Mouse (Mus musculus): Measurements from ENCODE around the gene Gm14406. TPM values are rescaled to one million over a fixed set of nuclear protein-coding genes. Genes with fewer than 3 reads are reported as not detected.
"Not testable (repeated sequence)": the region's sequence is repeated elsewhere in the genome, so short reads cannot be mapped to it uniquely, and the experiment has no call there.

Gene Gm14406
- total and polyA plus RNA-seq, 3 experiments: 4.8 to 11.2 (median 6.2) TPM

DNA sequence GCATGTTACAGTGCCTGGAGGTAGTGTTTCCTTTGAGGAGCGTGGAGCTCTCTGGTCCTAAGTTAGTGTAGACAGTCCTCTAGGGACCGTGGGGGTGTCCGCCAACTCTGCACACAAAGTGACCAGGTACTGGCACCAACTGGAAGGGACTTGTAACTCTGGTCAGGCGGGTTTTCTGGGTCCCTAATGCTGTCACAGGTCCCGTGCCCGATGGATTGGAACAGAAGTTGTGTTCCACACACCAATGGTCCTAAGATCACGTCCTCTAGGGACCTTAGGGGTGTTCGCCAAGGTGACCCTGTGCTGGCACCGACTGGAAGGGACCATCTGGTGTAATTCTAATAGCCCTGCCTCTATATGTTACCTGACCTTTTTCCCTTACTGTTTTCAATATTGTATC is 42.1 kb downstream of the Gm14406 start:
- DNase-seq (ENCODE audit: extremely low read depth): no peak
- Histone ChIP-seq H3K4me3 (replicated peaks in 1 of 3; ENCODE audit: low read depth in 2 of 3, low read length in 2 of 3, poor library complexity in 1 of 3) (no peak overlapping the region), H3K9me3 (replicated peaks; ENCODE audit: low read length) (peaks cover 2% of the 10 kb centered on the region), H3K27ac (ENCODE audit: insufficient read depth, low read depth) (no peak overlapping the region), H3K4me1 (ENCODE audit: control insufficient read depth in 1 of 2, insufficient read depth in 2 of 2) (no peaks in the 10 kb centered on the region), H3K27me3 (replicated peaks) (no peaks in the 10 kb centered on the region), H3K79me2 (replicated peaks; ENCODE audit: control insufficient read depth, extremely low read depth, insufficient read depth, poor library complexity, severe bottlenecking) (no peaks in the 10 kb centered on the region), H3K36me3 (replicated peaks in 1 of 2; ENCODE audit: control insufficient read depth in 1 of 2, insufficient read depth in 1 of 2, low read length in 1 of 2) (no peaks in the 10 kb centered on the region), H3K9ac (ENCODE audit: insufficient read depth, low read depth) (no peak overlapping the region), H3K4me2 (ENCODE audit: insufficient read depth, low read depth, poor library complexity, severe bottlenecking) (no peak overlapping the region)
- in situ Hi-C loops (cut with MboI; ENCODE audit: low pct_ligation_motif_present, low pct_unique_long_range_greater_than_20kb, low sequenced_read_pairs) (no loop called here), dilution Hi-C loops (cut with MboI; ENCODE audit: extremely low pct_ligation_motif_present, extremely low pct_unique_long_range_greater_than_20kb, low sequenced_read_pairs) (no loop called here)
- TF ChIP-seq MXI1 (IDR thresholded peaks at IDR 0.05; ENCODE audit: low read depth, low read length) (no peak), ZMIZ1 (IDR thresholded peaks at IDR 0.05; ENCODE audit: low read depth, low read length) (no peak), USF2 (conservative IDR thresholded peaks at IDR 0.05; ENCODE audit: low read depth, low read length) (no peak), MYC (IDR thresholded peaks at IDR 0.05; ENCODE audit: low read depth, low read length) (no peak), JUN (IDR thresholded peaks at IDR 0.05; ENCODE audit: insufficient read depth, low read depth, low read length) (no peak), EP300 (IDR thresholded peaks at IDR 0.05; ENCODE audit: low read length) (no peak), ETS1 (conservative IDR thresholded peaks at IDR 0.05; ENCODE audit: low read depth, low read length) (no peak), IRF4 (IDR thresholded peaks at IDR 0.05; ENCODE audit: low read depth, low read length) (no peak), RAD21 (IDR thresholded peaks at IDR 0.05; ENCODE audit: low read depth, low read length) (no peak), NELFE (IDR thresholded peaks at IDR 0.05; ENCODE audit: low read depth, low read length) (no peak), TCF12 (IDR thresholded peaks at IDR 0.05; ENCODE audit: low read depth, low read length) (no peak), MEF2A (IDR thresholded peaks at IDR 0.05; ENCODE audit: borderline replicate concordance, low read depth, low read length) (no peak), PAX5 (IDR thresholded peaks at IDR 0.05; ENCODE audit: low read length) (no peak), ELF1 (IDR thresholded peaks at IDR 0.05; ENCODE audit: low read depth, low read length) (no peak), NRF1 (IDR thresholded peaks at IDR 0.05; ENCODE audit: low read depth, low read length) (no peak), JUND (conservative IDR thresholded peaks at IDR 0.05; ENCODE audit: low read depth, low read length) (no peak), RCOR1 (conservative IDR thresholded peaks at IDR 0.05; ENCODE audit: low read depth, low read length) (no peak), TBP (conservative IDR thresholded peaks at IDR 0.05; ENCODE audit: low read depth, low read length) (no peak), E2F4 (IDR thresholded peaks at IDR 0.05; ENCODE audit: insufficient replicate concordance, low read depth, low read length) (no peak)

DNA sequence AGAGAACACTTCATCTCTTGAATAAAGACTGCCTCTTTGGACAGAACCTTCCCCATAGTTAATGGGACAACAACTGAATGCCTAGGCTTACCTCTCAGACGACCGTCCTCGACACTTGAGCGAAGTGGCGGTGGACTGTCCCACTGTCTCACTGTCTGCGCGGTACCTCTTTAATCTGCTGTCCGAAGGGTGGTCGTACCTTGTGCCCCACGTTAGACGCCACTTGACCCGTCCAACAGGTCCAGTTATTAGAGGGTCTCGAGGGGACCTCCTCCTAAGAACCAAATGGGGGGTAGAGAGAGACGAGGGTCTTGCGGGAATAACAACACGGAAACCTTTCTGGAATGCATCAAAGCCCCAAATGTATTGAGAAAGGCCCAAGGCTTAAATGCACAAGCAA is 53.8 kb downstream of the Gm14406 start:
- H3K4me1 ChIP-seq (ENCODE audit: control insufficient read depth in 1 of 2, insufficient read depth in 2 of 2); H3K9ac ChIP-seq (ENCODE audit: insufficient read depth, low read depth); DNase-seq (ENCODE audit: extremely low read depth); H3K27ac ChIP-seq (ENCODE audit: insufficient read depth, low read depth); H3K4me3 ChIP-seq (replicated peaks in 1 of 3; ENCODE audit: low read depth in 2 of 3, low read length in 2 of 3, poor library complexity in 1 of 3); H3K36me3 ChIP-seq (replicated peaks in 1 of 2; ENCODE audit: control insufficient read depth in 1 of 2, insufficient read depth in 1 of 2, low read length in 1 of 2); dilution Hi-C loops (cut with MboI; ENCODE audit: extremely low pct_ligation_motif_present, extremely low pct_unique_long_range_greater_than_20kb, low sequenced_read_pairs); in situ Hi-C loops (cut with MboI; ENCODE audit: low pct_ligation_motif_present, low pct_unique_long_range_greater_than_20kb, low sequenced_read_pairs); H3K79me2 ChIP-seq (replicated peaks; ENCODE audit: control insufficient read depth, extremely low read depth, insufficient read depth, poor library complexity, severe bottlenecking); H3K9me3 ChIP-seq (replicated peaks; ENCODE audit: low read length); H3K4me2 ChIP-seq (ENCODE audit: insufficient read depth, low read depth, poor library complexity, severe bottlenecking); H3K27me3 ChIP-seq (replicated peaks): not testable (repeated sequence)

DNA sequence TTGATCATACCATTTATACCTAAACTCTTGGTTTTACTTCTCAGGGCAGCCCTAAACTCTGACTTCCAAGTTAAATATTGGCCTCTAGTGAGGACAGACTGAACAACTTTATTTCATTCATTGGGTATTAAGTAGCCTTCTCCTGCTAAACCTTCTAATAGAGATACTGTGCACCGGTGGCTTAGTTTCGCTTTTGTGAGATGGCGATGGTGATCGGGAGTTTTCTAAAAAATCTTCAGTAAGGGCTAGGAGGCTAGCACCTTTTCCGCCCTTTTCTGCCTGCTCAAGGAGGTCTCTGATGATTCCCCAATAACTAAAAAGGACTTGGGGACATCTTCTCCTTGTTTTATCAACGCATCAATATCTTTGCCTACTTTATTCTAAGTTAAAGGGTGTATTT is 54.3 kb downstream of the Gm14406 start:
- in situ Hi-C loops (cut with MboI; ENCODE audit: low pct_ligation_motif_present, low pct_unique_long_range_greater_than_20kb, low sequenced_read_pairs); dilution Hi-C loops (cut with MboI; ENCODE audit: extremely low pct_ligation_motif_present, extremely low pct_unique_long_range_greater_than_20kb, low sequenced_read_pairs); H3K79me2 ChIP-seq (replicated peaks; ENCODE audit: control insufficient read depth, extremely low read depth, insufficient read depth, poor library complexity, severe bottlenecking): not testable (repeated sequence)

More for the DNA sequence above, 54.3 kb downstream of the Gm14406 start:
- DNase-seq (ENCODE audit: extremely low read depth); H3K9me3 ChIP-seq (replicated peaks; ENCODE audit: low read length); H3K4me2 ChIP-seq (ENCODE audit: insufficient read depth, low read depth, poor library complexity, severe bottlenecking); H3K27me3 ChIP-seq (replicated peaks); H3K4me1 ChIP-seq (ENCODE audit: control insufficient read depth in 1 of 2, insufficient read depth in 2 of 2); H3K27ac ChIP-seq (ENCODE audit: insufficient read depth, low read depth); H3K9ac ChIP-seq (ENCODE audit: insufficient read depth, low read depth); H3K4me3 ChIP-seq (replicated peaks in 1 of 3; ENCODE audit: low read depth in 2 of 3, low read length in 2 of 3, poor library complexity in 1 of 3); H3K36me3 ChIP-seq (replicated peaks in 1 of 2; ENCODE audit: control insufficient read depth in 1 of 2, insufficient read depth in 1 of 2, low read length in 1 of 2): not testable (repeated sequence)

Data from CH12.LX (cell line).